Mouse (Mus musculus): Measurements from ENCODE around the gene Lhx8.

The Lhx8 gene

DNA sequence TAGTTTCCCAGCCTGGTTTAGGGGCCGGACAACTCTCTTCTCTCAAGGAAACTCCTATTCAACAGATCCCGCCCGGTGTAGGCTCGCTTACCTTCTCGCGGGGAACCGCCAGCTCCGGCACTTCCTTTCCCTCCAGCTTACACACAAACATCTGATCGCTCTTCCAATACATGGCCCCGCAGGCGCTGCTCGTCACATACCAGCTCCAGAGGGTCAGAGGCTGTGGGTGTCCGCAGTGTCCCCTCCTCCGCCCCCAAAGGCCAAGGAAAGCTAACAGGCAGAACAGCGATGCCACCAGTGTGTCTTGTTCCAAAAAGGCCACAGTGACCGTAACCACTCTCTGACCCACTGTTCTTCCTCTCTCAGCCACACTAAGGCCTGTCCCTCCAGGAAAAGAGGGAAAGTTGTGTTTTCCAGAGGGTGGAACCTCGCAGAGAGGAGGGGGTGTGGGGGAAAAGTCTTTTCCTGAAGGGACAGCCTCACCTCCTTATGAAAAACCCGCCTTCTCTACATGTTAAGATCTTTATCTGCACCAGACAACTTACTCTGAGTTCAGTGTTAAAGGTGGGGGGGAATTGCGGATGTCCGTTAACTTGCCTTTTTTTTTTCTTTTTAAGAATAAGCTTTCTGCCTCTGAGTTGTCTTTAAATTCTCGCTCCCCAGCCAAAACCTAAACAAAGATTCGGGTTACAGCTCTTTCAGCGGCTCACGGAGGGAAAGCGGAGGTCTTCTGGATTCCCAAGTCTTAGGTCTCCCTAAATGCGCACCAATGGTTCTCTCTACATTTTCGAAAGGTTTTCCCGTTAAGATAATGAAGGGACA is at the start of gene Lhx8:
Gene Lhx8 (minus strand): TSS at position 479 of the 822 bp plus-strand sequence.
- DNase-seq (ENCODE audit: low read depth, low spot score): no peak

DNA sequence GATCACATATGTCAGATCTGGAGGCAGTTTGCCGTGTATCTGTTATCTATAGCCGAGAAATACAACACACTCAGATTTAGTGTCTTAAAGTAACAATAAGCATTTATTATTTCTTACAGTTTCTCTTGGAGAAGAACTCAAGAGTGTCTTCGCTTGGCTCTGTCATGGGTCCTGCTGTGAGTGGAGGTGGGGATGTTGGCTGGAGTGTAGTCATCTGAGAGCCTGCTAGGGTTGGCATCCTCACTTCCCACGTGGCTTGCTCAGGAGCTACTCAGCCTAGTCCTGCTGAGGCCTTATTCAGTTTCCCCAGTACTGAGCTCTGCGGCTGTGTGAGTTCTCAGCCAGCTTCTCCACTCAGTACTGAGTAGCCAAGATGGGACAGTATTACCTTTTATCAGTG is 43.1 kb upstream of the Lhx8 start:
- no peak for DNase-seq (ENCODE audit: low read depth, low spot score)

DNA sequence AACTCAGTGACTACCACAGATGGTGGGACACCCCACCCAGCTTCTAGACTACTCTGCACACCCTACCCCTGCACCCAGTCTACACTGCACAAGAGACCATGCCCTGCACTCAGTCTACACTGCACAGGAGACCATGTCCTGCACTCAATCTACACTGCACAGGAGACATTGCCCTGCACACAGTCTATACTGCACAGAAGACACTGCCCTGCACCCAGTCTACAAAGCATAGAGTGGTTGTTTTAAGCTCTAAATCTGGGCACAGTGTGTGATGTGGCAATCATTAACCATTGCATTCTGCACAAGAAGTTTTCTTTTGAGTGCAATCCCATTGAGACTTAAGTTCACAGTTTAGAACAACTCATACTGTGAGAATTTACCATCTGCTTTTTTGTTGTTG is 42.2 kb upstream of the Lhx8 start:
- no peak for DNase-seq (ENCODE audit: low read depth, low spot score)

DNA sequence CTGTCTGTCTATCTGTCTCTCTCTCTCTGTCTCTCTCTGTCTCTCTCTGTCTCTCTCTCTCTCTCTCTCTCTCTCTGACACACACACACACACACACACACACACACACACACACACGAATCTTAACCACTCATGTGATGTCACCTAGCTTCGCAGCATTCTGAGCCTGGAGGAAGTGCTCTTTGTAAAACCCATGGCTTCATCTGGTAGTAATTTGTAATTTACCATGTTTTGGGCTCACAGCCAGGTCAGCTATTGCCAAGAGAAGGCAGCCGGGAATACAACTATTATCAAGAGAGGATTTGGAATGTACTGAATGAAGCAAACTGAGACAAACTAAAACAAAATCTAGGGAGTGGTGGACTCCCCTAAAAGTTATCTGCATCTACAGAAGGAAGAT is 36.9 kb upstream of the Lhx8 start:
- DNase-seq (ENCODE audit: low read depth, low spot score): no peak

DNA sequence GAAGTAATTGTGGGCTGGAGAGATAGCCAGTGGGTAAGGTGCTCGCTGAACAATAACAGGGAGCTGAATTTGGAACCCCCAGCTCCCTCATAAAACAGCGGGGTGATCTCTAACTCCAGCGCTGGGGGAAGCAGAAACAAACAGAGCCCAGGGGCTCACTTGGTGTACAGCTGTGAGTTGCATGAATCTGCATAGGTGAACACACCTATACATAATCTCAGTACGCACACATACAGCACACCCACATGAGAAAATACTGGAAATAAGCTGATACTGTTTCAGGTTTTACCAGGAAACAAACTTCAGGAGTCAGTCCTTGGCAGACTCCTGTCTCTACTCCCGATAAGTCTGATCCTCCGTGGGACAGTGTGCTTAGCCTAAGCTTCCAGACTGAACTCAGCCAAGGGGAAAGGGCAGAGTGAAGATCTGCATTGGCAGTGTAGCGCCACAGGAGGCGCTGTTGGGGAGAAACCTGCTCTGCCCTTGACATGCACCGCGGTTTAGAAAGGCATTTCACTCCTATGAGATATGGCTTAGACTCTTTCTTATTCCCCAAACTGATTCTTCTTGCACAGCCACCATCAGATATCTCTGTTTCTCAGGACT is 34.2 kb upstream of the Lhx8 start:
- DNase-seq (ENCODE audit: low read depth, low spot score): peak; percentile 39

DNA sequence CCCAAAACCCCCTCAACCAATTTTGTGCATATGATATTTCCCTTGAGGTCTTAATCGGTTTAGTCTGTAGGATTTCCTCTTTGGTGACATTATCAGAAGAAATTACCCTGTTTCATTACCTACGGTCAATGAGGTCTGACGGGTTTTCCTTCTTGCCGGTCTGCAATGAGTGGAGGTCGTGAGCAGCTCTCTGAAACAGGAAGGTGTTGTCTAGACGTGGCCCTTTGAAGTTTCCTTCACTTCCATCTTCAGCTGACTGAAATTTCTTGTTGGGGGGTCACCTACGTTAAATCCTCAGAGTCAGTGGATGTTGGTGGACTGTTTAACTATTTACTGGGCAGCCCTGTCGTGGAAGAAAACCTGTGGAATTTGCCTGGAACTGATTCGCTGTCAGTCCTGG is 33.0 kb upstream of the Lhx8 start:
- DNase-seq (ENCODE audit: low read depth, low spot score): no peak

DNA sequence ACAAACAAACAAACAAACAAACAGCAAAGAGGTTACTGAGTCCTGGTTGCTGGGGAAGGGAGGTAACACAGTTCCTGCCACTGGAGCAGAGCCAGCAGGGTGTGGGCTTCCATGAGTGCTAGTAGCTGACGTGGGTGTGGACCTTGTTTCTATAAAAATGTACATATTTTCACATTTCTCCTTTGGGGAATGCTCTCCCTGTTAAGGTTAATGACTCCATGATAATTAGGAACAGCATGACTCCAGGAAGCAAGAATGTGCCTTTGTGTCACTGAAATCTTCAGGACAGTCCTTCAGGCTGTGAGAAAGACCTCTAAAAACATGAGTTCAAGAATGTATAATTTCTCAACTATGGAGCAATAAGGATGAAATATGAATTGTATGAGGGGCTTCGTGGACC is 28.8 kb upstream of the Lhx8 start:
- DNase-seq (ENCODE audit: low read depth, low spot score): no peak

DNA sequence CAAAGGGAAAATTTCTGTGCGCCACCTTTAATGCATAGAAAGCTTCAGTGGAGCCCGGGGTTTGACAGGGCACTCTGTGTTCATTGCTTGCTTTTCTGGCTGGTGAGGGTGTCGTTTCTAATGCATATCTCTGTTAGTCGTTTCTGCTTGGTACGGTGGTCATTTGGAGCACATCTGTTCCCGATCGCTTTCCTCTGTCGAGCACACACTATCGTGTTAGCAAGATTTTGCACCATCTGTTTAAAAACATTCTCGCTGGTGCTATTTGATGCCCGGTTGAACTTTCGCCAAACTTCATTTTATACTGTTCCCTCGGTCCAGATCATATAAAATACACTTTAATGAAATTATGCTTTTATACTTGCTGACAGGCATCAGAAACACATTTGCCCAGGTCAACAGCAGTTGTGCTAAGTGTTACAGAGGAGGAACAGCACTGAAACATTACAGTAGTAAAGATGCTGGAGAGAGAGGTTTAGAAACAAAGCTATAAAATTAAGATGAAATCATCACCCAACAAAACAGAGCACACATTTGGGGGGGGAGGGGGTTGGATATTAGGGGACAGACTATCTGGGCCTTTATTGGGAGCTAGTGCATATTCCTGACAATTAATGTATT is 9.9 kb upstream of the Lhx8 start:
- no peak for DNase-seq (ENCODE audit: low read depth, low spot score)

DNA sequence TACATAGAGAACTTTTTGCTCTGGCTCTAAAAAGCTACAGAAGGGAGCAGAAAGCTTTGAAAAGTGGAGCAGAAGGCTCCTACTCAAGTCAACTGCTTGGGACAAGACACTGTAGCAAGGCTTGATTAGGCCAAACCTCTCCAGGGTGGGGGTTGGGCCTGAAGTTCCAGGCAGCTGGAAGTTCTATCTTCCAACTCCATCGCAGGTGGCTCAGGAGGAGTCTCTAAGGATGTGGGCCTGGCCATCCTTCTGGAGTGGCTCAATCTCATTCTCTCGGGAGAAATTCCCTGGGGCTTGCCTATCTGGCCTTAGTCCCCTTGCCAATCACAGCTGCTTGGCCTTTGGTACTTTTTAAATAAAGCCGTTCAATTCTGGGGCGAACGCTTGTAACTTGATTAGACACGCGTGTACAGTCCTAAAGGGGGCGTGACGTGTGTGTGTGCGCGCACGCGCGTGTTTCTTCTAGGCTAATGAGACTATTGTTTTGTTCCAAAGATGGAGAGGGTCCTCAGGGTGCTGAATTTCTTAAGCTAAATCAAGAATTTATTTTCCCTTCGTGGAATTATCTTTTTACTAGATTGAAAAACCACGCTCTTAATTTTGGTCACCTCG is 9.3 kb upstream of the Lhx8 start:
- DNase-seq (ENCODE audit: low read depth, low spot score): no peak

DNA sequence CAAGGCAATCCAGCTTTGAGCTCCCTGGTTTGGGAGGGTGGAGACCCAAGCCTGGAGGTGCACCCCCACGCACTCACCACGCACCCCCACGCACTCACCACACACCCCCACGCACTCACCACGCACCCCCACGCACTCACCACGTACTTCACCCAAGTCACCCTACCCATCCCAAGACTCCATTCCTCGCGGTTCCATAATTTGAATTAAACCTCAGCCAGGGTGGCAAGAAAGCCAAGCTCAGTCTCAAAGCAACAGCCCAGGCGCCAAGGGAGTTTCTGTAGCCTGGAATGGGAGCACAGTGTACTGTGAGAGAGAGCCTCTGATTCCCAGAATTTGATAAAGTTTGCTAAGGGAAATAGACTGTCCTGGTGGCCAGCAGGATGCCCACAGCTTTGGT is 4.3 kb upstream of the Lhx8 start:
- no peak for DNase-seq (ENCODE audit: low read depth, low spot score)

DNA sequence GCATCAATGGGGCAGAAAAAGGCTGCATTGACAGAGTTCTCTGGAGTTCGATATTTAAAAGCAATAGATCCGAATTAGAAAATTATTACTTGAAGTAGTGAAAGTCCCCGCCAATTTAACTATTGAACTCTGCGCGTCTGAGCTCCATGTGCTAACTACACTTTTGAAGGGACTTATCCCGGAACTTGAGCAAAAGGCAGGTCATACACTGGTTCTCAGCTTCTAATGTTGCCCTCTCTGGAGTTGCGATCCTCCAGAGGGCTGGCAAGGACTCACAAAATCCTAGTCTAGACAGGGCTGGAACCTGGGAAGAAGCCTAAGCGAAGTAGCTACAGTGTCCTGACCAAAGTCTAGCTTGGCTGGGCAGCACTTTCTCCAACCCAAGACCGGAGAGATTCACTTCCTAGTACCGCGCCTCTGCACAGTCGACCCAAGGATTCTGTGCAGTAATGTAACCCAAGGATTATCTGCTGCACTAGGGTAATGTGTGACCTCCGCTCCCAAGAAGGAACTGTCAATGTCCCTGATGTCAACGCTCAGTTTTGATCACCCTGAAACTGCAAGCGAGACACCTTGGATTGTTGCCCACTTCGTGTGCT is 3.0 kb upstream of the Lhx8 start:
- no peak for DNase-seq (ENCODE audit: low read depth, low spot score)

DNA sequence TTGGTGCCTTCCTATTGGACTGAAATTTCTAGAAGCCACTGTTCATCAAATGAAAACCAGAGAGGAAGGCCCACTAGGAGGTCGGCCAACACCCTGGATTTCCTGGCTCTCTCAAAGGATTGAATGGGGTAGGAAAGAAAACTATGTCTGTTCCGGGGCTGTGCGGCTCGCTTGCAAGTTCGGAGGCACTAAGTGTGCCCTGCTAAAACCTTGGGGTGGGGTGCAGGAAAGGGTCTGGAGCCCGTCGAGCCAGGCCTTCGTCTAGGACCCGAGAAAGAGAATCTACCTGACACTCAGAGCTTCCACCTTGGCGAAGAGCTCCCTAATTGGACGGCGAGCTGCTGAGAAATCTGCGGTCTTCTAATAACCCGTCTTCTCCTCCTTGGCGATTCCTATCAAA is 2.5 kb upstream of the Lhx8 start:
- no peak for DNase-seq (ENCODE audit: low read depth, low spot score)

DNA sequence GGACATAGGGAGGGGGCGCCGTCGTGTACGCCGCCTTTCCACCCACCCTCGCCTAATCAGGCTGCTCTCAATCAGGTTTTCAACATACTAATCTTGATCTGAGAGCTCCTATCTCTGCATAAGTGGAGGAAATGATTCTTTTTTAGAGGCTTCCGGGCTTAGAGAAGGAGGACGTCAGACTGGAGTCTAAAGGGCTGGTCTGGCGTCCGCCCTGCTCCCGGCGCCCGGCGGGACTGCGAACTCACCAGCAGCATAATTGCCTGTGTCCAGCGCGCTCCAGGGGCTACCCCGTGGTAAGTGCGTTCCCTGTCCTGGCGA is 1.7 kb upstream of the Lhx8 start:
- DNase-seq (ENCODE audit: low read depth, low spot score): no peak

DNA sequence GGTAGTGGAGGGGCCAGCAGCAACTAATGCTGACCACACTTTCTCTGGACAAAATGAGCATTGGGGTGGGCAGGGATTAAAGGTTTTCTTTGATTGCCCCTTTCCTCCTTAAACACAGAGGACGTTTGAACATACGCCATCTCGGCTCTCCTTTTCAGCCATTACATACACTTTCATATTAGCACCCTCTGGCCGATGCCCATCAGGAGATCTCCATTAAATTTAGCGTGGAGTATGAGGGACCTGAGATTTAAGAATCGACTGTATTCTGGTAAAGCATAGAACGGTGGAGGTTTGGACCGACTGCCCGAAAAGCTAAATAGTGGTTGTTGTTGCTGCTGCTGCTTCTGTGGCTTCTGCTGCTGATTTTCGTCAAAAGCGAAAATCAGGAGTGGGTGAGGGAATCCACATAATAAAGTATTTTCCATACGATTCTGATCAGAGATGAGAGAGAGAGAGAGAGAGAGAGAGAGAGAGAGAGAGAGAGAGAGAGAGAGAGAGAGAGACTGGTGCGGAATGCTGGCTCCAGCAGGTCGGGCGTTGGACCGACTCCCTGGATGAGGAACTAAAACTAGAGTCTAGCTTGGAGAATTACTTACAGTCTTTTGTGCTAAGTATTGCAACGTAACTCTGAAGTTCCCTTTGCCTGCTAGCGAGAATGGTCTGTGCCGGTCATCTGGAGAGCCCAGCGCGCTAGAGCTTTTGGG is 1.2 kb upstream of the Lhx8 start:
- no peak for DNase-seq (ENCODE audit: low read depth, low spot score)

DNA sequence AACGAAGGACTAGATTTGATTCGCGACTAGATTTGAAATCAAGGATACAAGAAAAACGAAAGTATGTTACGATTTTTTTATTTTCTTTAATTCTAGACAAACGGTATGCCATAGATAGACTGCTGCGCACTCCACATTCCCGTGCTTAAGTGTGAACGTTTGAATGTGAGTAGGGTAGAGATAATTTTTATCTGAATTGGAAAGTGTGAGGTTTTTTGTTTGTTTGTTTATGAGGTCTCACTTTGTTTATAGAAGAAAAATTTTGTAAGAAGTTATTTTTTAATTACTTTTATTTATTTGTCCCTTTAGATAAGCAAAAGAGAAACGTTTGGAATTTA is 513 bp upstream of the Lhx8 start:
- DNase-seq (ENCODE audit: low read depth, low spot score): no peak

DNA sequence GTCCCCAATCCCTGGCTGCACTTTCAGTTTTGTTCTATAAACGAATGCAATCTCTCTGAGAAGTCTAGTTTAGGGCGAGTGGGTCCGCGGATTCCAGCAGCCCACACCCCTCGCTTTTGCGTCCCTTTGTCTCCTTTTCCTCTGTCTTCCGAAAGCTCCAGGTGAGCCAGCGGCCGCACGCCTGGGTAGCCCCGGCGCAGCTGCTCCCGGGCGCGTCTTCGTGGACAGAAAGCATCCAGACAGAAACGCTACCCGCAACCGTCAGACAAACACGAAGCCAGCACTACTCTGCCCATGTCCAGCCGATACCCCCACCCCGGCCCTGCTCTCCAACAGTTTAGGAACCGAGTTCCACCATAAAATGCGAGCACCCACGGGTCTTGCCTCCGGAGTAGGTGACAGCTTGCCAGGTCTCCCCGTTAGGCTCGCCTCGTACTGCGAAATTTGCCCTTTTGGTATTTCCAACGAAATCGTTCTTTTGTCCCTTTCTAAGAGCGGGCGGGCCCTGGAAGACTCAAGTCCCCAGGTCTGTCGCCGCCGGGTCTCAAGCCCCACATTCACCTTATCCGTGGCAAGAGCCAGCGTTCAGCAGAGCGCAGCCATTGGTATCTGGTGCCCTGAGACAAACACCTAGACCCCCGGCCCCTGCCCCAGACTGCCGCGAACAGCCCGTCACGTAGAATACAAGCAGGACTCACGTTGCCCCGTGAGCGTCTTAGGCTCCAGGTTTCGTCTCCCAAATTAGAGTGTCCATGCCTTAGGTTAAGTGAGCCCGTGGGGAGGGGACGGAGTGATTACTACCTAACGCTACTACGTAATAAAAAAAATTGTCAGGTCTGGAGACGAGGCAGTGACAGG is 907 bp downstream of the Lhx8 start:
- no peak for DNase-seq (ENCODE audit: low read depth, low spot score)

DNA sequence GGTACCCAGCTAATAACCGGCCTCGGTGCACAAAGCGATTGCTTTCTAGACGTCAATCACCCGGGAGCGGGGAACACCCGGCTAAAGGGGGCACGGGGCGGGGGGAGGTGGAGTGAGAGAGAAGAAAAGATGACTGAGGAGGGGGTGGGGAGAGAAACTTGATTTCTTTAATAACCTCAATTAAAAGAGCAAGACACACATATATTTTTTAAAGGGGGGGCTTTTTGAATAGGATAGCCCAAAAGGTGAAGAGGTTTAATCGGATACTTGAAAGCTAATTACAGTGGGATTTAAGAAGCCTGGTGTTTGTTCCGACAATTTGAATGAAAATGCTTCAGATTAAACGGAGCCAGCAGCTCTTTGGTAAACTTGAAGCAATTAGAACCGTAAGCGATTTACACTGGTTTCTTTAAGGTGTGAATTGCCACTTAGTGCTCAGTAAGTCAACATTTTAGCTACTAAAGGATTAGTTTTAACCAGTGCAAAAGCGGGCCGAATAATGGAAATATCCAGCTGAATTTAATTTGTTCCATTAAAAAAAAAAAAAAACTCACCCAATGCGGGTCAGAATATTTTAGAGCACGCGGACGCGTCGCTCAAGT is 1.6 kb downstream of the Lhx8 start:
- no peak for DNase-seq (ENCODE audit: low read depth, low spot score)

DNA sequence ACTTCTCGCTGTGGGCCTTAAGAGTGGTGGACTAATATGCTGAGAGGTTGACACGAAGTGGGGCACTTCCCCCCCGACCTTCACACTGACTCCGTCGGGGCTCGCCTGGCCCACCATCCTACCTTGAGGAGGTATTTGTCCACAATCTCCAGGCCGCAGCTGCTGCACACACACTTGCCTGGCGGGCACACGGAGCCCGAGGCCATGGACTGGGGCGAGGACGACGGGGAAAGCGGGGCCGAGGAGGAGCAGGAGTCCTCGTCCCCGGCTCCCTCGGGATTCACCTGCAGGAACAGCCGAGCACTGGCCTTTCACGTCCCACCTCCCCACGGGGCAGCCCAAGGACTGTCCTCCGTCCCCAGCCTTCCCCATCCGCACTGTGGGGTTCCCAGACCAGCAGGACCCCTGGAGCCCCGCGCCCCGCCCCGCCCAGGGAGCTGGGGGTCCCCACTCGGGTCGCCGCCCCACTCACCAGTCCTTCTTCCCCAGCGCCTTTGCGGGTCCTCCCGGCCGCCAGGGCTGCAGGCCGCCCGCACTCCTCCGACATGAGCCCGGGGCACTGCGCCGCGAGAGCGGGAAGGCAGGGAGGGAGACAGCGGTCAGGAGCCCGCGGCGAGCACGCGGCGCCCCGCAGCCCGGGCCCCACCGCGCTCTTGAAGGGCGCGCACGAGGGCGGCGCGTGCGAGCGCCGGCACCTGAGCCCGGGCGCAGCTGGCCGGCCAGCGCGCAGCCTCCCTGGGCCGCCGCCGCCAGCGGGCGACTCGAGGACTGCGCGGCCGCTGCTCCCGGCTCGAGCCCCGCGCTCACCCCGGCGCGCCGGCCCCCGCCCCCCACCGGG is 2.4 kb downstream of the Lhx8 start:
- no peak for DNase-seq (ENCODE audit: low read depth, low spot score)

DNA sequence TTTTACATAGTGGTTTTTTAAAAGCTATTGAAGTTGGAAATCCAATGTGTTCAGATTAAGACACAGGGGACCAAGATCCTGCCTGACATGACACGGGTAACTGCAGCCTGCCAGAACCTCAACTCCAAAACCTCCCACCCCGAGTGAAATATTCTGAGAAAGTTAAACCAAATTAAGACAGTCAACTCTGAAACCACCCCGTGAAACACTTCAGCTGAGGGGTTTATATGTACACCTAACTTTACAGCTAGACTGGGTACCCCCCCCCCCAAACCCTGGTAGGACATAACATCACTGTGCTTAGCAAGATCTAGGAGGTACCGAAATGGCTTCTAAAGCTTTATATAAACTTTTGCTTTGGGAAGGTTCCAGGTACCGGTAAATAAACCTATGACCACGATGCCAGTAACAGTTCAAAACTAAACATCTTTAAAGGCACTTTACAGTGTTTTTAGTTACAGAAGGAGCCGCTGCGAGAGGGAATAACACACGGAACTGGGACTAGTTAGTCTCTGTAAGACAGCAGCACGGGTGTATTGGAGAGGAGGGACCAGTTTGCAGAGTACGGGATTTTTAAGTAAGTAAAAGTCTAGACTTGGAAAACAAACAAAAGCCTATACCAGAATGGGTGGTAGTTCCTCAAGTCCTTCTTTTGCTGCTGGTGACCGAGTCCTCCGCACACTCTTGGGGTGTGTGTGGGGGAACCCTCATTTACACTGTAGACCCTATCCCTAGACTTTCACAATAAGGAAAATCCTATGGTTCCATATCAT is 3.2 kb downstream of the Lhx8 start:
- no peak for DNase-seq (ENCODE audit: low read depth, low spot score)
